Mouse (Mus musculus): ENCODE measurements around the gene Tex264.

- no peak for TF ChIP-seq CTCF (IDR thresholded peaks at IDR 0.05; ENCODE audit: low read depth)
- no peak for TF ChIP-seq EP300 (optimal IDR thresholded peaks at IDR 0.05)
Measured at GRCm38 (mm10) chr9:106684093-106684872, 1.4 kb downstream of the Tex264 start.
